In the genomic region with DNA sequence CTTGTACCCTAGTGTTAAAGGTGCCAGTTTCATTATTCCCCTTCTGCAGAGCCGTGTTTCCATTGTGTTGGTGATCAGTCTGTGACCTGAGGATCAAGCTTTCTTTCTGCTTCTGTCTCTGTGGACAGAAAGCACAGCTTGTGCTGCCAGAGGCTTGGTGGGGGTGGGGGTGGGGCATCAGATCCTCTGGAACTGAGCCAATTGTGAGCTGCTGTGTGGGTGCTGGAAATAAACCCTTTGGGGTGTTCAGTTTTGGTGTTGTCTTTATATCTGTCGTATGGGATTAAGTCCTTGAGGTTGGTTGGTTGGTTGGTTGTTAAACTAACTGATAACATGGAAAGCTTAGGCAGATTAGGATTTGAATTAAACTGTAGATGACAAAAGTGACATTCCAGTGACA, we compare ENCODE assay signal across 11 mouse cellular contexts. TPM values are rescaled to one million over a fixed set of nuclear protein-coding genes. Genes with fewer than 3 reads are reported as not detected.
A peak's percentile ranks its signal among the peaks of the same experiment; 100 is the strongest.
DNase-seq lines count a peak whose midpoint lies in the region; ATAC-seq and TF ChIP-seq lines count a peak whose summit lies in the region.
"Had no signal": no experiment of that assay in that cellular context is flagged by ENCODE, and none has a peak within 500 bp of the region (broad histone marks: within the 10 kb centered on the region; RNA-seq: fewer than 3 reads in every experiment).

No protein-coding gene starts in this region.

- peaks cover 95% of the 10 kb centered on the region for H3K36me3 ChIP-seq in hindbrain, embryonic 10.5 days
- H3K36me3 ChIP-seq in hindbrain, postnatal 0 days (ENCODE audit: insufficient read depth, low read length), result peaks cover 38% of the 10 kb centered on the region
- peaks cover 89% of the 10 kb centered on the region for H3K36me3 ChIP-seq in hindbrain, embryonic 14.5 days (replicated peaks; ENCODE audit: control insufficient read depth, insufficient read depth)

- H3K9me3 ChIP-seq in hindbrain, embryonic 10.5 days, result no peaks in the 10 kb centered on the region
- no peaks in the 10 kb centered on the region for H3K9me3 ChIP-seq in hindbrain, postnatal 0 days (ENCODE audit: low read length)
- no peaks in the 10 kb centered on the region for H3K9me3 ChIP-seq in hindbrain, embryonic 14.5 days (ENCODE audit: control insufficient read depth, low read length)
- H3K9me3 ChIP-seq: limb, embryonic 13.5 days had no signal

- no peaks in the 10 kb centered on the region for H3K27me3 ChIP-seq in hindbrain, embryonic 10.5 days (ENCODE audit: insufficient read depth, poor library complexity, severe bottlenecking)
- no peaks in the 10 kb centered on the region for H3K27me3 ChIP-seq in hindbrain, postnatal 0 days (ENCODE audit: insufficient read depth, low read length)
- no peaks in the 10 kb centered on the region for H3K27me3 ChIP-seq in hindbrain, embryonic 14.5 days (ENCODE audit: control insufficient read depth, insufficient read depth, low read length)
- H3K27me3 ChIP-seq: limb, embryonic 13.5 days had no signal

- no peak overlapping the region for H3K4me2 ChIP-seq in hindbrain, postnatal 0 days (ENCODE audit: low read depth, low read length)
- H3K4me2 ChIP-seq in hindbrain, embryonic 14.5 days (replicated peaks), result no peak overlapping the region
- H3K4me2 ChIP-seq: limb, embryonic 13.5 days; lung, embryonic 14.5 days had no signal

- TF ChIP-seq CTCF in hindbrain, postnatal 0 days (IDR thresholded peaks at IDR 0.05; ENCODE audit: low read depth), result no peak

- 62% methylated on average over 2 of the region's 2 CpGs for WGBS in hindbrain, embryonic 10.5 days
- 42% methylated on average over 2 of the region's 2 CpGs for WGBS in hindbrain, postnatal 0 days
- WGBS in hindbrain, embryonic 14.5 days, result 36% methylated on average over 2 of the region's 2 CpGs

- DNase-seq in embryo, embryonic 10.5 days (ENCODE audit: low spot score), result peak; percentile 5
- no peak for DNase-seq in embryo, embryonic 9.5 days (ENCODE audit: extremely low spot score)
- DNase-seq in hindbrain, embryonic 10.5 days (ENCODE audit: low spot score), result peak; percentile 6
- DNase-seq in hindbrain, postnatal 0 days (ENCODE audit: low spot score), result no peak
- no peak for DNase-seq in hindbrain, embryonic 14.5 days (ENCODE audit: low spot score)
- peak; percentile 31 for DNase-seq in retina, embryonic 14.5 days (ENCODE audit: low spot score)
- no peak for DNase-seq in spleen, postnatal 10 days (ENCODE audit: low spot score in 2 of 2)
- no peak for DNase-seq in cerebellum, adult 11 months
- DNase-seq: cerebellum, adult 8-10 months; lung, embryonic 14.5 days had no signal

- H3K9ac ChIP-seq in hindbrain, postnatal 0 days (replicated peaks; ENCODE audit: low read length), result no peak overlapping the region
- no peak overlapping the region for H3K9ac ChIP-seq in hindbrain, embryonic 14.5 days
- H3K9ac ChIP-seq: limb, embryonic 13.5 days; lung, embryonic 14.5 days had no signal

- H3K27ac ChIP-seq in hindbrain, embryonic 10.5 days, result peak overlapping the region; percentile 25; the same call in 1 of the 2 replicates
- no peak overlapping the region for H3K27ac ChIP-seq in hindbrain, postnatal 0 days
- peak overlapping the region; percentile 43; the same call in 1 of the 2 replicates for H3K27ac ChIP-seq in hindbrain, embryonic 14.5 days
- H3K27ac ChIP-seq: limb, embryonic 13.5 days had no signal

- H3K4me1 ChIP-seq in hindbrain, embryonic 10.5 days (replicated peaks), result peaks cover 7% of the 10 kb centered on the region; the same call in 1 of the 2 replicates
- H3K4me1 ChIP-seq in hindbrain, postnatal 0 days (ENCODE audit: insufficient read depth, low read length), result no peaks in the 10 kb centered on the region; the same call in 1 of the 2 replicates
- peaks cover 11% of the 10 kb centered on the region; the same call in 1 of the 2 replicates for H3K4me1 ChIP-seq in hindbrain, embryonic 14.5 days (replicated peaks; ENCODE audit: control insufficient read depth, insufficient read depth, low read length)
- H3K4me1 ChIP-seq: limb, embryonic 13.5 days had no signal

- ATAC-seq in hindbrain, postnatal 0 days, result no peak
- ATAC-seq in hindbrain, embryonic 14.5 days (ENCODE audit: low FRiP score), result no peak

- H3K4me3 ChIP-seq in hindbrain, embryonic 10.5 days, result no peak overlapping the region
- no peak overlapping the region for H3K4me3 ChIP-seq in hindbrain, postnatal 0 days (ENCODE audit: low read length)
- H3K4me3 ChIP-seq in hindbrain, embryonic 14.5 days (replicated peaks; ENCODE audit: low read length), result no peak overlapping the region
- H3K4me3 ChIP-seq: limb, embryonic 13.5 days had no signal

RNA-seq across cellular contexts. Expression of gene Hp1bp3, which starts 52.3 kb away (rescaled TPM):
- 146 and 148 TPM in 2 replicates for polyA plus RNA-seq in hindbrain, embryonic 10.5 days (2016; fragmentation: Nextera tagmentation; extraction: Ambion mirVana)
- 119 and 140 TPM in 2 replicates for total RNA-seq in hindbrain, postnatal 0 days (2014; rRNA removed)
- polyA plus RNA-seq in hindbrain, postnatal 0 days (2015; fragmentation: Nextera tagmentation; extraction: Ambion mirVana), result 174 and 186 TPM in 2 replicates
- polyA plus RNA-seq in hindbrain, embryonic 14.5 days (2014; fragmentation: Nextera tagmentation; extraction: Ambion mirVana), result 195 and 200 TPM in 2 replicates

Comparison
In these comparisons a context has a peak if more than half of its experiments do, and no peak if none do; other contexts are left out.
1. DNase-seq: peak in embryo, embryonic 10.5 days (single experiment), hindbrain, embryonic 10.5 days (single experiment) and retina, embryonic 14.5 days (single experiment); none in embryo, embryonic 9.5 days (single experiment), hindbrain, postnatal 0 days (single experiment), hindbrain, embryonic 14.5 days (single experiment), spleen, postnatal 10 days (0 of 2) and cerebellum, adult 11 months (single experiment).